Mouse (Mus musculus) cerebellum, postnatal 4 days (tissue): Measurements from ENCODE around the gene Plekha5.
A peak's percentile ranks its signal among the peaks of the same experiment; 100 is the strongest.
"Not testable (repeated sequence)": the region's sequence is repeated elsewhere in the genome, so short reads cannot be mapped to it uniquely, and the experiment has no call there.

ENCODE experiments used
- DNase-seq, 2 experiments: peaks; one replicate each; pipeline ENCODE4 v3.0.0; 2022; ENCODE audit warnings: low spot score in 2 of 2, mixed read lengths in 1 of 2

The Plekha5 gene

DNA sequence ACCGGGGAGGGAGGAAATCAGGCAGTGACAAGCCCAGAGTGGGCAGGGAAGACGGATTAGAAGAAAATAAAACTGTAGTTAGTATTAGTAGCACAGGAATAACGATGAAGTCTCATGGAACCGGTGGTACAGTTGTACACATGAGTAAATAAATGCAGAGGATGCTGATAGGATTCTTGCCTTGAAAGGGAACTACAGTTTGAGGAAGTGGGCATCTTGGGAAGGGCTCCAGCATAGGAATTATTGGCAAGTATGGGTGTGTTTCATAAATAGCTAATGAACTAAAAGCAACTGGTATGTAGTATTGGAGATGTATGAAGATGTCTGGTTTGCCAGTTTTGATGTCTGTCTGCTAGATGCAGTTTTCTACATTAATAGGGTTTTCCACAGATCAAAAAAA, 99.7 kb downstream of the Plekha5 start:
- no peak for DNase-seq

DNA sequence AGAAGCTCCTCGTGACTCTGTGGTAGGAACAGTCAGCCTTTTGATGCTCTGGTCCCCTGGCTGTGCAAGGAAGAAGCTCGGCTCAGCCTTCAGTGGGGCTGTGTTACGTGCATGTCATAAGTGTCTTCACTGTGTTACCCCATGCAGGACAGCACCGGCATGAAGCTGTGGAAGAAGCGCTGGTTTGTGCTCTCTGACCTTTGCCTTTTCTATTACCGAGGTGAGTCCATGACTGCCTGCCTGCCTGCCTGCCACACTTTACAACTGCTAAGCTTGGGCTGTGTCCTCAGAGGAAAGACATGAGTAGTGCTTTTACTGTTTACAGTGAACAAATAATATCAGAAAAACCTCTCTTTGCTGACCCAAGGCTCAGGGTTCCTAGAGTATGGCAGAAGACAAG, 104.6 kb downstream of the Plekha5 start:
- DNase-seq: no peak

- DNase-seq: not testable (repeated sequence)
Observed at GRCm38 (mm10) chr6:140532858-140533257, 109.0 kb downstream of the Plekha5 start.

DNA sequence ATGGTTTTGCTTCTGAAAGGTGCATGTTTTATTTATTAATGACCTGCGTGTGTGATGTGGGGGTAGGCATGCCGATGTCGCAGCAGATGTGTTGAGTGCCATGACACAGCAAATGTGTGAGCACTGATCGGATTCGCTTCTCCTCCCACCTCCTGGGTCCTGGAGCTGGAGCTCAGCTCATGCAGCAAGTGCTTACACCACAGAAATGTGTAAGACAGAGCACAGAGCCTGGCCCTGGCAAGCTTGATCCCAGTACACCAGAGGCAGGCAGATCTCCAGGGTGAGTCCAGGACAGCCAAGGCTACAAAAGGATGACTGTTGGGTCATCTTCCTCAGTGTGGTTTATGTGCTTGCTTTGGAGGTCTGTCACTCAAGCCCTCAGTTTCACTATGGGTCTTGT, 109.8 kb downstream of the Plekha5 start:
- no peak for DNase-seq

- no peak for DNase-seq
Observed at GRCm38 (mm10) chr6:140535504-140535903, 111.7 kb downstream of the Plekha5 start.

DNA sequence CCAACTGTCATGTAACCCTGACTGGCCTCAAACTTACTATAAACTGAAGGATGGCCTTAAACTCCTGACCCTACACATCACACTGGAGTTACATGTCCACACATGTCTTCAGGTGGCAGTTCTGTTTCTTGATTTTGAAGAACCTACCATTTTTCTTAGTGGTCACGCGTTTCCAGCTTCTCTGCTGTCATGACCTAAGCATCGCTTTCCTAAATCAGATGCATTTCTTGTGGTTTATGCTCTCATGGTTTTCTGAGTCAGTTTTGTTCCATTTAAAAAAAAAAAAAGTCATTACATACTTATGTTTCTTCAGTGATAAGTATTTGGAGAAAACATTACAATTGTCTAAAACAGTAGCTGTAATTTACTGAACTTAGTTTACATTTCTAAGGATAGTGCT, 118.1 kb downstream of the Plekha5 start:
- DNase-seq: no peak

GRCm38 (mm10) chr6:140543005-140543794, 119.3 kb downstream of the Plekha5 start:
- no peak for DNase-seq

DNA sequence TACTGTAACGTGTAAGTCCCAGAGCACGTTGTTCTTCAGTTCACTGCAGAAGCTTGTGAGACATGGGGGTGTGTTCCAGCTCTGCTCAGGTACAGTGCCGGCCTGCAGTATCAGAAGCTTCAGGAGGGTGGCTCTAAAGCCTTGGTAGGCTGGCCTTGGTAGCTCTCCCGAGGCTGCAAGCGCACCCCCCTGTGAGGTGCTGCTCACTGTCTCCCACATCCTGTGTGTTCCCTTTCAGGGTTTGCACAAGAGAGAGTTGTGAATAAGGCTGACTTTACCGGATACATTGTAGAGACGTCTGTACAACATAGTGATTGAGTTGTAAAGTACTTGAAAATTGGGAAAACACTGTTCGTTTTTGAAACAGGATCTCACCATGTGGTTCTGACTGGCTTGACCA, 122.2 kb downstream of the Plekha5 start:
- no peak for DNase-seq

- no peak for DNase-seq
Observed at GRCm38 (mm10) chr6:140546648-140547201, 122.9 kb downstream of the Plekha5 start.

- no peak for DNase-seq
Observed at GRCm38 (mm10) chr6:140547203-140547944, 123.5 kb downstream of the Plekha5 start.

GRCm38 (mm10) chr6:140548082-140548769, 124.4 kb downstream of the Plekha5 start:
- DNase-seq: no peak

GRCm38 (mm10) chr6:140550741-140551140, 126.9 kb downstream of the Plekha5 start:
- peak in 1 of 2 experiments; percentile 16 for DNase-seq

DNA sequence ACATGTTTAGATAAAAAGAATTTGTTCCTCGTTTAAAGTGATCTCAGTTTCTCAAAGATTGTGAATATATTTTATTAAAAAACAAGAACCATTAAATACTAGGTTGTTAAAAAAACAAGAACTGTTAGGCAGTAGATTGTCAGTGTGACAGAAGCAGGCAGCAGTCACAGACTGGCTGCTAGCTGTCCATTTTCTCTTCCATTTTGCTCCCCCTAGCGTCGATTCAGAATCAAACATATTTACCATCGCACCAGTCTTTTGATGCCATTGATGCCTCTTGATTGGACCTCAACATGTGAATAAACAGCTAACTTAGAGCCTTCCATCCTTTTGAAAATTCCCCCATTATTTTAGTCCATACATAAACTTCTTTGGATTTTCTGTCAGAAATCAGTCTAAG, 130.4 kb downstream of the Plekha5 start:
- DNase-seq: peak in 1 of 2 experiments; percentile 35

- DNase-seq: no peak
Observed at GRCm38 (mm10) chr6:140559411-140559810, 135.6 kb downstream of the Plekha5 start.

DNA sequence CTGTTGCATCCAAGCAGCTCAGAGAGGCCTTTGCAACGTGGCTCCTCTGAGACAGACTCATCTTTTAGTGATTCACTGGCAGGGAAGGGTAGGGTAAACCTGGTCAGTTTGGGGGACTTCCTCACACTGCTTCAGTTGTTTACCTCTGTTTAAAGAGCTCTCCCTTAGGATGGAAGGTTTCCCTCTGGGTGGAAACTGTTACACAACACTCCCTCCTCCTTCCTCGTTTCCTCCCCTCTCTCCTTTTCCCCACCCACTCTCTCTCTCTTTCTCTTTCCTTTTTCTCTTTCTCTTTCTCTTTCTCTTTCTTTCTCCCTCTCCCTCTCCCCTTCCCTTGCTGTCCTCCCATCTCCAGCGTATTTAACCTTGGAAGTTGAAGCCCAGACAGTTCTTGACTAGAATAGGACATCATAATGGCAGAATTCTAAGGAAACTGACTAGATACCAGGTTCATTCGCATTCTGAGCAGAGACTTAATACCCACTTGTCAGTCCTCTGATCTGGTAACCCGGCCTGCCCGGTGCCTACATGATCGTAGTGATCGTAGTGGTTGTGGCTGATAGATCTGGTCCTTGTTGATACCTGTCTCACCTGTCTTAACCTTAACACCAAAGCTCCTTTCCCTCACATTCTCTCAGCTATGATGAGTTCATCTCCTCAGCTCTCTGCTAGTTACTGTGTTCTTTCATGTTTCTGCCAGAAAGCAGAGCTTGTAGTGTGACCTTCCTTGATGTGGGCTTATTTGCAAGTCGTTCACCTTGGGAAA, 137.5 kb downstream of the Plekha5 start:
- no peak for DNase-seq

DNA sequence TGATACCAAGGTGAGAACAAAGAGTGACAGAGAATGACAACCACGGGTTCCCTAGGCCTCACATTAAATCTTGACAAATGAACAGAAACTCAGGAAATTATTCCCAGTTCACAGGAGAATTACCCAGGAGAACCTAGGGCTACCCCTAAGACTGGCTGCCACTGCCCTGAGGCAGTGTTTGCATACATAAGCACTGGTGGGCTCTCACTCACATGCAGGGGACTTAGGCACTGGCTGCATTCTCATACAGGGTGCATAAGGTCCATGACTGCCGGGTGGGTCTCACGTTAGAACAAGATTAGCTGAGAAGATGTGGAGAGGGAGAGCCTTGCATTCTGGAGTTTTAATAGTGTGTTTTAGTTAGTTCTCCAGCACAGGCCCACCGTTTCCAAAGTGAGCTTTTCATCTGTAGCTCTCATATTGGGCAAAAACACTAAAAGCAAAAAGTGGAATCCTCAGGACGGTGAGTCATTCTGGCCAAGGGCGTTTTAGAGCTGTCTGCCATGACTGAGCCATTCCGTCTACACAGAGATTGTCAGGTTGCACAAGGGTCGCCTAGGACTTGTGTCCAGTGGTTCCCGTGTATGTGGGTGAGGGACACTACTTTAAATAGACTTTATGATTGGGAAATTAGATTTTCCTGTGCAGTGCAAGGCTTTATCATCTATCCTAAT, 138.2 kb downstream of the Plekha5 start:
- DNase-seq: no peak

GRCm38 (mm10) chr6:140567199-140567598, 143.3 kb downstream of the Plekha5 start:
- DNase-seq: no peak

DNA sequence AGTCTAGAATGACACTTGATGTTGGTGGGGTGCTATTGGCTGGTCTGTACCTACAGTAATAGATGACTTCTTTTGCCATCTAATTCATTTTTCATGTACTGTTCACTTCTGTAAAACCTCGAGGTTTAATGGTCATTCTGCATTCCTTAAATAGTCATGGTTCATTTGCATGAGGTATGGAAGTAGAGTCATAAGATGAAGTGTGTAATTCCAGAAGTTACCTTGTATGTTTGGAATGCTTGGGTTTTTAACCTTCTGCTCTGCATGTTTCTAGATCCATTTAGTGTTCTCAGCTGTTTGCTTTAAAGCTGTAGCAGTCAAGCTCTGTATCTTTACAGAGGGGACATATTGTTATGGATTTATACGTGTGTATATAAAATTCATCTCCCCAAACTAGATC, 144.0 kb downstream of the Plekha5 start:
- no peak for DNase-seq

DNA sequence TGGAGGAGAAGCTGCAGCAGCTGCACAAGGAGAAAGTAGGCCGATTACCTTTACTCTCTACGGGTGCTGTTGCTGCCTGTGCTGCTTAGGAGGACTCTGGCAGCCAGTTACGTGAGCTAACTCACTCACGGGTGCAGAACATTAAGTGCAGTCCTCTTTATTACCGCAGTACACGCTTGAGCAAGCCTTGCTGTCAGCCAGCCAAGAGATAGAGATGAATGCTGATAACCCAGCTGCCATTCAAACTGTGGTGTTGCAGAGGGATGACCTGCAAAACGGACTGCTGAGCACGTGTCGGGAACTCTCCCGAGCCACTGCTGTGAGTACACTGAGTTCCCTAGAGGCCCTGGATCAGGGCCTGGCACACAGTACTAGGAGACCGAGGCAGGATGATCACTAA, 146.3 kb downstream of the Plekha5 start:
- DNase-seq: no peak

GRCm38 (mm10) chr6:140574943-140575342, 151.1 kb downstream of the Plekha5 start:
- DNase-seq: no peak

DNA sequence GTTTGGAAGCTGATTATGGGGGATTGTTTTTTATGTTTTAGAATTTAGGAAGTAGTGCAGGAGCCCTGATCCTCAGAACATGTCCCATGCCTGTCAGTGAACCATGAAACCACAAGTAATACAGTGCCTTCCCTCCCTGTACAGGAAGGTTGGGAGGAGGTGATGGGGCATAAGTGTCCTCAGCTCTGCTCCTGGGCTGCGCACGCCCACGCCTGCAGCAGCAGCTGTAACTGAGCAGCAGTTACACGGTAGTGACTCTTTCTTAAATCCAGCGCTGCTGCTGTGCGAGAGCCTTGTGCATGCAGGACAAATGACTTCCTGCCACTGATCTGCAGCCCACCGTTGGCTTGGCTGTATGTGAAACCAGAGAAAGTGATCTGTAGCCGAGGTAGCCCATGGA, 152.3 kb downstream of the Plekha5 start:
- DNase-seq: no peak
